24 mouse cellular contexts compared by ENCODE assay signal in the genomic region with DNA sequence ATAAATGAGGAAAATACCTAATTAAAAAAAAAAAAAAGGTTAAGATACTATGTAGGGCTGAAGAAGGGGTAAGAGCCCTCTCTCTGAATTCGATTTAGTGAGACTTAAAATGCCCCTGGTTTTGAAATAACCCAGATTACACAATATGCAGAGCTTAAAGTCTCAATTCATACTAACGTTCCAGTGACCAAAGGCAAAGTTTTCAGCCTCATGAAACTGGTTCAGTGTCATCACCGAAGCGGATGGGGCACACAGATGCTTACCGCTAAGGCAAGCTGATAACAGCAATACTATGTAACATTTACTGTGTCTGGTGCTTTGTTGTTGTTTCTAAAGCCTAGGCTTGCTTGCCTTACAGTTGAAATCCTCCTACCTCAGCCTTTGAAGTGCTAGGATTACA. TPM values are rescaled to one million over a fixed set of nuclear protein-coding genes. Genes with fewer than 3 reads are reported as not detected.
"Had no signal": no experiment of that assay in that cellular context is flagged by ENCODE, and none has a peak within 500 bp of the region (broad histone marks: within the 10 kb centered on the region; RNA-seq: fewer than 3 reads in every experiment).

No protein-coding gene starts in this region.

- H3K27ac ChIP-seq: heart, embryonic 10.5 days; hindbrain, embryonic 10.5 days; hindbrain, embryonic 12.5 days; intestine, embryonic 15.5 days; layer of hippocampus, adult 2 months; left cerebral cortex, adult 2 months; limb, embryonic 10.5 days; limb, embryonic 12.5 days had no signal

- H3K27me3 ChIP-seq: heart, embryonic 12.5 days; hindbrain, embryonic 12.5 days; intestine, embryonic 15.5 days; limb, embryonic 12.5 days had no signal

- H3K4me1 ChIP-seq: intestine, embryonic 15.5 days; limb, embryonic 10.5 days had no signal

- ATAC-seq: hindbrain, embryonic 16.5 days; inflammation-experienced regulatory T-cells, adult 6 months; intestine, embryonic 15.5 days; intestine, postnatal 0 days had no signal

- H3K4me3 ChIP-seq: heart, embryonic 10.5 days; heart, embryonic 12.5 days; hindbrain, embryonic 10.5 days; hindbrain, embryonic 12.5 days; intestine, embryonic 15.5 days; layer of hippocampus, adult 2 months; left cerebral cortex, adult 2 months; limb, embryonic 10.5 days; limb, embryonic 12.5 days had no signal

- H3K4me2 ChIP-seq: heart, embryonic 12.5 days; hindbrain, embryonic 12.5 days; hindbrain, embryonic 14.5 days; intestine, embryonic 15.5 days; limb, embryonic 12.5 days; liver, embryonic 11.5 days had no signal

- H3K9ac ChIP-seq: heart, embryonic 12.5 days; hindbrain, embryonic 14.5 days; intestine, embryonic 15.5 days; limb, embryonic 12.5 days had no signal

- DNase-seq: gastrocnemius, postnatal 14 days; gastrocnemius, postnatal 36 days; heart, adult 18-20 months; heart, postnatal 10 days; heart, postnatal 4 days; kidney, adult 18-20 months; kidney, adult 8-10 months; kidney, postnatal 10 days; kidney, postnatal 25 days; kidney, postnatal 4 days had no signal

- H3K9me3 ChIP-seq: heart, embryonic 10.5 days; heart, embryonic 12.5 days; hindbrain, embryonic 10.5 days; hindbrain, embryonic 12.5 days; intestine, embryonic 15.5 days; limb, embryonic 10.5 days; limb, embryonic 12.5 days had no signal

RNA-seq across cellular contexts. Expression of gene Hmgcs2, which starts 42.0 kb away (rescaled TPM):
- polyA plus RNA-seq: inflammation-experienced regulatory T-cells, adult 6 months had no signal
